Mouse (Mus musculus) induced T-regulatory cell, adult 2 months (primary cell): Measurements from ENCODE around the gene Tvp23a.
A peak's percentile ranks its signal among the peaks of the same experiment; 100 is the strongest.

Experiments
- DNase-seq: peaks from one replicate; pipeline ENCODE4 v3.0.0-alpha.2; 2012; ENCODE audit warnings: low read depth

Tvp23a gene

DNA sequence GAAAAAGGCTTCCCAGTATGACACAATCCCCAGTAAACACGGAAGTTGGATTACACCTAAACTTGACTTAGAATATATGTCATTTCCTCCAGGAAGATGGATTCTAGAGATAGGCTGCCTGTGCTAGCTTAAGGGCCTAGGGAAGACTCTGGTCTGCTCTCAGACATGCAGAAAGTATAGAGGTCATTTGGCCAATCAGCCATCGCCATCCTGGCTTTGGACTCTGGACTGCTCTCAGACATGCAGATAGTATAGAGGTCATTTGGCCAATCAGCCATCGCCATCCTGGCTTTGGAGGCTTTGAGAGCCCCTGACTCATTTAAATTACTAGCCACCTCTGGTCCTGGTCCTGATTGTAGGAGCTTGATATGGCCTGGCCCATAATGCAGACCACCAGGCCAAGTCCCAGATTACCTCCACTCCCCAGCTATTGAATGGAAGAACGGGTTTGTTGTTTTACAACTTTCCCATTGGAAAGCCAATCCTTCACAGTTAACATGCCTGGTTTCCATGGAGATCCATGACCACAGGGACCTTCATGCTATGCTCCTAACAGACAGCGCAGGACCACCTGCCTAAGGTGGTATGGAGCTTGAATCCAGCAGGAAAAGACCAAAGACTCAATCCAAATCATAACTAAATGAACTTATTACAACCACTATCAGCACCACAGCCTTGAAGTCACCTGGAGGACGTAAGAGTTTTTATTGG lies 6.9 kb upstream of the Tvp23a start:
- DNase-seq: no peak

DNA sequence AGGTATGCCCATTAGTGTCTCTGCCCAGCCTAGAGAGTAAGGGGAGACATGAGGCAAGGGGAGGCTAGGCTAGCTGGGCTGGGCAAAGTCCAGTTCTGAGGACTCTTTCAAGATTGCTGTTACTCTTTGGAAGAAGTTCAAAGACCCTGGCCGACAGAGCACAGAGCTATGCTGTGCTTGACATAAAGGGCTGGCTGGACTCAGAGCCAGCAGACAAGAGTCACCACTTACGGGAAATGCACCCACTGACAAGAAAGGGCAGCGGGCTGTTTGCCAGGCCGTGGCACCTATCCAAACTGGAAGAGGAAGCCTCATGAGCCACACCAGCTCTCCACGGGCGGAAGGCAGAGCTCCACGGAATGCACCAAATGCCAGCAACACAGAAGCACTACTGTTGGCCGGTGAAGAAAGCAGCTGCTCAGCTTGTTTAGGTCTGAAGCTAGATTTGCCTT lies 5.3 kb upstream of the Tvp23a start:
- DNase-seq: no peak

DNA sequence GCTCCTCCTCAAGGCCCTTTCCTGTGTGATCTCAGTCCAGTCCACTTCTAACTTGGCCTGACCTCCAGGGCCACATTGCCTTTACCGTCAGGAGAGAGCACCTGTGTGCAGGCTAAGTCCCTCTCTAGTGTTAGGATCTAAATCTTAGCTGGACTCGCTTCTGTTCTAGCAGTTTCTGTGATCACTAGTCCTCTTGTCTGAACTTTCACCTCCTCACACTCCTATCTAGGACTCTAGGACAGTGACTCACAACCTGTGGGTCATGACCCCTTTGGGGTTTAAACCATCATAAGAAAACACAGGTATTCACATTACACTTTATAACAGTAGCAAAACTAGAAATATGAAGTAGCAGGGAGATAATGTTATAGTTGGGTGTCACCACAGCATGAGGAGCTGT lies 4.7 kb upstream of the Tvp23a start:
- DNase-seq: no peak

DNA sequence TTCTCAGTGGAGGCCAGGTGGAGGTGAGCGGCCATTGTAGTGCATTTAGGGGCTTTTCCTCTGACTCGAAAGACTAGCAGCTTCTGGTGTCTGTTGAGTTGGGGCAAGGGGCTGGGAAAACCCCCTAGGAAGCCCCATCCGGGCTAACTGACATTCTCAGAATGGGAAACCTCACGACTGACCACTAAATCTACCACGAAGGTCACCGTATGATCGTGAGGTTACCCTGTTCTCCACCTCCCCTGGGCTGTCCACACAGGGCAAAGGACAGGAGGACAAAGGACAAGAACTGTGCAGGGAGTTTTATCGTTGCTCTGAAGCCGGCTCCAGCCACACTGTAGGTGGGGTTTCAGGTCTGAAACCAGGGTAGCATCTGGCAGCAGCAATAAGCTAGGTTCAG lies 1.8 kb upstream of the Tvp23a start:
- DNase-seq: peak; percentile 30

DNA sequence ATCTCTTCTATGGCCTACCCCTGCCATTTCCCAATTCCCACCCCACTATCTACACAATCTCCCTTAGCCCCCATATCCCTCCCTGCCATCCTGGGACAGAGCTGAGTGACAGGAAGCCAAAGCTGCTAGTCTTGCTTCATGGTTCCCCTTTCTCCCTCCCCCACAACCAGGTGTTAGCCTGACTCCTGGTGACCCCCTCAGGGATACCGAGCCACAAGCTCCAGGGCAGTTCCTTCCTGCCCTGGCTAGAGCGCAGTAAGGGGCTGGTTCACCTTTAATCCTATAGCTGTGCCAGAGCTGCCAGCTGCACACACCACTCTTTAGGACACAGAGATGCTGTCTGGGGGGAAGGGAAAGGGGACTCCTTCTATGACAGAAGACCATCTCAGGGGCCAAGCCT lies 619 bp upstream of the Tvp23a start:
- DNase-seq: no peak

DNA sequence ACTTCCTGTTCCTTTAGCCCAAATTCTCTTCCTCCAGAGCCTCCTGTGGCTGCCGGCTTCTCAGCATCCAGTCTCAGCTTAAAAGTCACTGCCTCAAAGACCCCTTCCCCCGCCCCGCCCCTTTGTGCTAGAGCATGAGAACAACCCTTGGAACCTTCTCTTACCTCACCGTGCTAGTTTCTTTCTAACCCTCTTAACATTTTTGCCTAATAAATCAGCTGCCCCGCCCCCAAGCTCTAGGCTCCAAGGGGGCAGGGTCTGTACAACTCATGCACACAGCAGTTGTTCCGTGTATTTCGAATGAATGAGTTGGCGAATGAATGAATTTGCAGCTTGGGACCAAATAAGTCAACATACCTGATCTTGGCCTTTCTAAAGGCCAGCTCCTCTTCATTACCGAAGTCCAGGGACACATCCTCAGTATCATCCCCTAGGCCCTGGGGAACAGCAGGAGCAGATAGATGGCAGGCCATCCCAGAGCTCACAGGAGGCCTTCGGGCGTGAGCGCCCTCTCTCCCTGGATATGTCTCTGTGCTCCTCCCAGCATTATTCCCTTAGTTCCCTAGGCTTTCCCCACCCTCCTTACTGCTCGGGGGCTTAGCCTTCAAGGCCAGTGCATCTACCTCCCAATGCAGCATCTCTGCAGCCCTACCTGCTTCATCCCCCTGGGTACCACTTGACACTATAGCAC lies 444 bp downstream of the Tvp23a start:
- no peak for DNase-seq

DNA sequence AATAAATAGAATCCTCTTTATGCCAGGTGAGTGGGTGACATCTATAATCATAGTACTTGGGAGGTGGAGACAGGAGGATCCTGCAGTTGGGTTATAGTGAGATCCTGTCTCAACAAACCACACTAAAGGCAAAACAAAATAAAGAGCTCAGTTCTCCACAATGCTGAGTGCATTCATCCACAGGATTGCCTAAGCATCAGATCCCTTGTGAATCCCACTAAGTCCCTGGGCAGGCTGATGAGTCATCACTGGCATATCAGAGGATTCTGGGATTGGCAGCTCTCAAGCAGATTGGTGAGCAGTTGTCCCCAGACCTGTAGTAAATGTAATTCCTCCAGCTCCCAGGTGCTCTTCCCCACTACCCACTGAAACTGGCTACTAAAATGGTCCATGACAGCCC lies 3.4 kb downstream of the Tvp23a start:
- no peak for DNase-seq

DNA sequence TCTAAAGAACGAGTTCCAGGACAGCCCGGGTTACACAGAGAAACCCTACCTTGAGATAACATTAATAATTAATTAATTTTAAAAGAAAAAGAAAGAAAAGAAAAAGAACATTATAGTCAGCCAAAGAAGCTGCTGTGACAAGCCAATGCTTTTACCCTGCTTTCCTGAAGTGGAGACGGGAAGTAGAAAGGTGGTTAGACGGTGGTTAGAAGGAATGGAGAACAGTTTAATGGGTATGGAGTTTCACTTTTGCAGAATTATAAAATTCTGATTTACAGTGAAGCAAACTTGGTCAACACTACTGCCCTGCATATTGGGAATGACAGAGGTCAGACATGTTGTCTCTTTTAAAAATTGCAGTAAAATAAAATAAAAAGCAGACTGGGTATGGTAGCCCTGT lies 5.4 kb downstream of the Tvp23a start:
- DNase-seq: no peak

DNA sequence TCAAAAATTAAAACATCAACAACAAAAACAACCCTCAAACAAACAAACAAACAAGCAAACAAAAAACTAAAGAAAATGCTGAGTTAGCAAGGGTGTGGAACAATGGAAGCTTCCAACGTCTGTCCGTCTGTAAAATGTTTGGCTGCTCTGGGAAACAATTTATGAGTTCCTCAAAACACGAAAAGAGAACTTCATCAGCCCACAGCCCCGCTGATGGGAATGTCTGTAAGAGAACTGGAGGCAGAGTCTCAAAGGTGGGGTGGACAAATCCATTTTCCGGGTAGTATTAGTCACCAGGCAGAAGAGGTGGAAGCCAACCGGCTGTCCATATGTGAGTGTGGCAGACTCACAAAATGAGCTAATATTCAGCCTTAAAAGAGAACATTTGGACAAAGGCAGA lies 5.8 kb downstream of the Tvp23a start:
- DNase-seq: no peak

DNA sequence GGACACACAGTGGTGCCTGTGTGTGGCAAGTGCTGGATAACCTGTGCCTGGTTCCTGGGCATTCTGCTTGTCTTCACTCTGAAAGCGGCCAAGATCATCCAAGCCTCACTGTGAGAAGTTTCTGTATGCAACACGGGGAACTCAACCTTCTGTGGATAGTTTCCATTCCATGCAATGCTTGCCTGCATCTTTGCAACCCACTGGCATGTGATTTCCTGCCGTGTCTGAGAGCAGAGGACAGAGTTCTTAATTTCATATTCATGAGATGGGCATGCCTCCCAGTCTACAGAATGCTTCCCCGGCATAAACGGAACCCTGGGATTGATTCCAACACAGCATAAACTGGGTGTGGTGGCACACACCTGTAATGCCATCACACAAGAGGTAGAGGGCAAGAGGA lies 9.1 kb downstream of the Tvp23a start:
- DNase-seq: no peak

DNA sequence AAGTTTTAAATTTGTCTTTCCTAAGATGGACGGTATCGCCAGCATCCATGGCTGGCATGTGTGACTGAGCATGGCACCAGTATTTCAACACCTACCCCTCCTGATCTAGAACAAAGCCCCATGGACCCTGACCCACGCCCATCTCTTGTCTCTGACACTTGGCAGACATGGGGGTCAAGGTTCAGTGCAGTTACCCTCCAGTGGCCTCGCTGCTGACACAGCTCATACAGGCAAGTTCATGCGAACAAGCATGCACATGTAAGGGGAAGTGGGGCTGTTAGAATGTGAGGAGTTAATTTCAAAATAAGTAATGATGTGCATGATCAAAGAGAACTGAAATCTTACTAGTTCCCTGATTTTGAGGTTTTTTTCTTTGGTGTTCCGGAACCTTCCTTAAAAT lies 11.0 kb downstream of the Tvp23a start:
- DNase-seq: no peak

DNA sequence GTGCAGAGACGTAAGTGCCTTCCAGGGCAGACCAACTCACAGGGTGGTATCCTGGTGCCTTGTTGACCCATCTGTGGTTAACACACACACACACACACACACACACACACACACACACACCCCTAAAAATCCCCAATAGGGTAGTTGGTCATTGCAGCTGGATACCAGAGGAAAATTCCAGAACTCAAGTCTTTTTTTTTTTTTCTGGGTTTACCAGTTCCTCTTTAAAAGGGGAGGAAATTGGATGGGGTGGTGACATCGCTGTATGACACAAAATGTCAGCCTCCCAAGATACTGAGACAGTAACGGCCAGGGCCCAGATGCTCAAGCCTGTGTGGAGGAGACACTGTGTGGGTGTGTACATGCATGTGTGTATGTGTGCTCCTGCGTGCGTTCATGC lies 13.8 kb downstream of the Tvp23a start:
- DNase-seq: no peak

DNA sequence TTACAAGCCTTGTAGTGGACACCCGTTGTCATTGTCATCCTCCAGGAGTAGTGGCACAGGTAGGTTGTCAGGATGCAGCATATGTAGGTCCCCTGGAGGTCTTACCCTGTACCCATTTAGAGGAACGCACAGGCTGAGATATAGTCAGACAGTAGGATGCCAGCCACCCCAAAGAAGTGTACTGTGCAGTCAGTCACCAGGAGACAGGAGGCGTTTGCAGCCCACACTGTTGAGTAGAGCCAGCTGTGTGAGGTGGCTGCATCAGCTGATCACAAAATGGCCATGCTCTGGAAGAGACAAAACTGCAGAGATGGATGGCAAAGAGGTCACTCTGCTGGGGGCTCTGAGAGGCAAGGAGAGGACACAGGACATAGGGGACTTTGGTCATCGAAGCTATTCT lies 14.8 kb downstream of the Tvp23a start:
- no peak for DNase-seq

DNA sequence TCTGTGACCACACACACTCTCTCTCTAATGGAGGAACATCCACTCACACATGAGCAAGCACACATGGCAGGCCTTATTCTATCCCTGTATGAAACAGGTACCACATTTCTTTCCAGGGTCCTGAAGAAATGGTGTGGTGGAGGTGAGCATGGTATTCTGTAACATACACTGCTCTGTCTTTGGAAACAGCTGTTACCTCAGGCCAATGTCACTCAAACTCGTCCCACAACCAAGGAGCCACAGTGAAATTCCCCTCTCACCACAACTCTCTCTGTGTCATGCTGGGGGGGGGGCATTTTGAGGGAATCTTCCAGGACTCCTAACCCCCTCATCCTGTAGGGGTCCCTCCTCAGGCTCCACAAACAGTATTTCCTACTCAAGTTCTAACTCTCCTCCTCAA lies 15.3 kb downstream of the Tvp23a start:
- DNase-seq: no peak

DNA sequence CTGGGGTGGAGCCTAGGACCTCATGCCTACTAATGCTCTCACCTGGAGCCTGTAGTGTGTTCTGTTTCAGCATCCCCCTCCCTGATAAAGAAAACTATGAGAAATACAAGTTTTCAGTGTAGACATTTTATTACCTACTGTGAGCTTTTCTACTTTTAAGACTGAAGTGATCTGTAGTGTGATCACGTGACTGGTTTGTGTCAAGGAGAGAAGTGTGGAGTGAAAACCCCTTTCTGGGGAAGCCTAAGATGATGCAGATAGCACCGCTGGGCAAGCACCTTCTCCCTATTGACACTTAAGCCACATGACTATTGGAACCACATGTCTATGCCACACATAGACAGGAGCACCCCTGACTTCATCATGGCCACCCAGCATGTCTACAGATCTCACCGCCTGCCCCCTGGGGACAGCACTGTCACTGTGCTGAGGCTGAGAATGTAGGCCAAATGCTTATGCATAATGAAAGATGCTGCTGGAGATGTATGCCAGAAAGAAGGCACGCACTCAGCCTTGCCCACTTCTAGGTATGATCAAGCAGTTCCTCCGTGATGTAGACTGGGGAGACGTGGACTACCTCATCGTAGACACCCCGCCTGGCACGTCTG lies 26.6 kb downstream of the Tvp23a start:
- DNase-seq: no peak

DNA sequence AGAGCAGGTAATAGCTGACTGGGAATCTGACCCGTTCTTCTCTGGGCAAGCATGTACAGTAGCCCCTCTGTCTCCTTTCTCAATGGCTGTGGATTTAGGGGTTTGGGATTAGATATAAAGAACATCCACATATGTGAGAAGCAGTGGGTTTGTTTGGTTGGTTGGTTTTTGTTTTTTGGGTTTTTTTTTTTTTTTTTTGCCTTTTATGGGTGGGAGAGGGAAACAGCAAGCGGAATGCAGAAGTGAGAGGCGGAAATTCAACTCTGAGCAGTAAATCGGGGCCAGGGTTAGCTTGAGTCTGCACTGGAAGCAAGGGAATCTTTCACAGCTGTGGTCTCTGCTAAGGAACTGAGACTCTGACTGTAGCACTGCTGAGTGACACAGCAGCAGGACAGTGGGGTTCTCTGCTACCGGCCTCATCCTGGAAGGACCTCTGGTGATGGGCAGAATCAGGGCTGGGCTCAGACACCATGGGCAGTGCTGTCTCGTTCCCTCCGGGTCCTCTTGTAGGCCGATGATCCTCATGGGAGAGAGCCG lies 29.4 kb downstream of the Tvp23a start:
- no peak for DNase-seq

DNA sequence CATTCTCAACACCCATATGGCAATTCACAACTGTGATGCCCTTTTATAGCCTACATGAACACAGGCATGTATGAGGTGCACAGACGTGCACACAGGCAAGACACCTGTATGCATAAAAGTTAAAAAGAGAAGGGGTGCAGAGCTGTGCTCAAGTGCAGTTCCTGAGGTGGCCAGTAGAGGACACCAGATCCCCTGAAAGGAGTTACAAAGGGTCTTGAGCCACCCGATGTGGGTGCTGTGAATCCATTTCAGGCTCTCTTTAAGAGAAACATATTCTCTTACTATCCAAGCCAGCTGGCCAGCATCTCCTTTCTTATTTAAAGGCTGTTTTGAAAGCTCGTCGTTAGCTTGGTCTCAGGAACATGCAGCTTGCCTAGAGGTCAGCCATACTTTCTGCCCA lies 30.3 kb downstream of the Tvp23a start:
- peak; percentile 53 for DNase-seq

DNA sequence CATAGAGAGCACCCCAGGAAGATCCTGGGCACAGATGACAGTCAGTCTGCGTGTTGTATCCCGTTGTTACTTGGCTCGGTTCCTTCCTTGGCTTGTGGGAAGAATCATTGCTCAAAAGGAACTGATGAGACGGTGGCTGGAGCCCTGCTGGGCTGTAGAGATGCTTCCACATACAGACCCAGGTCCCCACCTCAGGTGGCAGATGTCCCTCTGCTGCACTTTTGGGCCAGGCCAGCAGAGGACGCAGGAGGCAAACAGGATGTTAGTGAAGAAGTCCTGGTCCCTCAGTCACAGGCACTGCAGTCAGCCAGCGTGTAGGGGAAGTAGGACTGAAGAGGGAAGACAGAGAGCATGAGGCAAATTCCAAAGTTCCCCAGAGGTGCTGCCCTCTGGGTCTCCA lies 31.2 kb downstream of the Tvp23a start:
- DNase-seq: no peak

DNA sequence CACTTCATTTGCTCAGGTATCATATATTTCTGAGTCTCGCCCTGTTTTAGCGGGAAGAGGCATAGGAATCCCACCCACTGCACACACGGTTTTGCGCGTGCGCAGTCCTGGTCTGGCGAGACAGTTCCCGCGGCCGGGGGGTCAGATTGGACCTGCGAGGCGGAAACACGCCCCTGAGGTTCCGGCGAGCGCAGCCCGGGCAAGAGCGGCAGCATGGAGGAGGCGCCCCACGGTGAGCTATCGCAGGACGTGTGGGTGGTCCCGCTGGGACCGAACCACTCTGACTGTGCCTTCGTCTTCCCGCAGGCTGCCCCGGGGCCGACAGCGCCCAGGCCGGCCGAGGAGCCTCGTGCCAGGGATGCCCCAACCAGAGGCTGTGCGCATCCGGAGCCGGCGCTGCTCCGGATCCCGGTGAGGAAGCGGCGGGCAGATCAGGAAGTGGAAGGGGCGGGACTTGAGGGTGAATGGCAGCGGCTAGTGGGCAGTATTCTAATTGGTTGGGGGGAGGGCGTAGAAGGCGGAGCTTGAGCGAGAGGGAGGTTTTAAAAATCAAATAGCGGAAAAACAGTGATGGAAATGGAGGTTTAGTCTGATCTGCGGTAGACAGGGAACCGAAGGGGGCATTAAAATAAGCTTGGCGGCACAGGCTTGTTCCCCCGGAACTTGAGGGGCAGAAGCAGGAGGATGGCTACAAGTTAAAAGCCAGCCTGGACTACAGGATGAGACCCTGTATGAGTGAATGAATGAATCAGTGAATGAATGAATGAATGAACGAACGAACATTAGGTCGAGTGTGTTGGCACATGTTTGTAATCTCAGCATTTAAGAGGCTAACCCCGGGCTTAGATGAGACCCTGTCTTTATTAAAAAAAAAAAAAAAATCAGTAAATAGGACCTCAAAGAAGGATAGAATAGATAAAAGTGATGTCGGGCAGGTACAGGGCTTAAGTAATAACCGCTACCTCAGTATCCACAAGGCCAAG lies 35.1 kb downstream of the Tvp23a start, which contains the start of gene Nubp1:
Gene Nubp1, plus strand, starts transcription at position 185 of the 983 bp plus-strand sequence.
- DNase-seq: peak; percentile 95

DNA sequence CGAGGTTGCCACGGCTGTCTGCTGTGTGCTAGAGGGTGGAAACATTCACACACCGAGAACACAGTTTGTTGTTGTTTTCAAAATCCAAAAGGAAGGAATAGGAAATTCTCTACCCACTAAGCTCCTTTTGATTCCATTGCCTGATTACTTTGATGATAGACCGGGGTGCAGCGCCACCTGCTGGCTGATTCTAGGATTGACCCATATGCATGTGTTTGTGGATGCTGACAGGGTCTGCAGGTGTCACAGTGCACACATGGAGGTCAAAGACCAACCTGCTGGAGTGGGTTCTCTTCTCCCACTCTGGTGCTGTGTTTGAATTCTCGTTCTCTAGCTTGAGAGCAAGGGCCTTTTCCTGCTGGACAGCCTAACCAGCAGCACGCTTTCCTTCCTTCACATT lies 48.0 kb downstream of the Tvp23a start:
- DNase-seq: peak; percentile 85

DNA sequence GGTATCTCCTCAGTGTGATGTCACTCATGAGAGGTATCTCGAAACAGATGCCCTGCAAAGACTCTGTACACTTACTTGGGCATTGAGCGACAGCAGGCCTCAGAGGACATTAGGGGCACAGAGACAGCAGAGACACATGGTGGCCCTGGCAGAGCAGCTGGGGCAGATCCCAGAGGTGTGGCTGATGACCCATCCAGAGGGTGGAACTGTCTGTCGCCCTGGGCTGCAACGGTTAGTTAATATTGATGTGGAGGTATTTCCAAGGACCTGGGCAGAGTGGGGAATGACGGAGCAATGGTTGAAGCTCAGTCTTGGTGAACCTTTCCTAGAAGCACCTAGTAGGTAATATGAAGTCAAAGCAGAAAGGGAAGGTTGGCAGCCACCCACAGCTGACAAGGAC lies 48.4 kb downstream of the Tvp23a start:
- DNase-seq: no peak
